Mouse (Mus musculus) activated CD4-positive, CD25-positive, alpha-beta regulatory T cell, adult 4 months (primary cell): Measurements from ENCODE around the gene C1qtnf2. TPM values are rescaled to one million over a fixed set of nuclear protein-coding genes. Genes with fewer than 3 reads are reported as not detected.

Experiments
- ATAC-seq: one replicate; pipeline ENCODE4 v1.8.0; 2017
- polyA plus RNA-seq, 2 experiments: library from polyadenylated mRNA; unstranded; fragments of 100-300 nt; shearing (Covaris generic); gene quantifications; one replicate each; pipeline ENCODE4 v1.2.1; 2017

C1qtnf2 gene
- polyA plus RNA-seq, 2 experiments from 2014 or later: not detected

DNA sequence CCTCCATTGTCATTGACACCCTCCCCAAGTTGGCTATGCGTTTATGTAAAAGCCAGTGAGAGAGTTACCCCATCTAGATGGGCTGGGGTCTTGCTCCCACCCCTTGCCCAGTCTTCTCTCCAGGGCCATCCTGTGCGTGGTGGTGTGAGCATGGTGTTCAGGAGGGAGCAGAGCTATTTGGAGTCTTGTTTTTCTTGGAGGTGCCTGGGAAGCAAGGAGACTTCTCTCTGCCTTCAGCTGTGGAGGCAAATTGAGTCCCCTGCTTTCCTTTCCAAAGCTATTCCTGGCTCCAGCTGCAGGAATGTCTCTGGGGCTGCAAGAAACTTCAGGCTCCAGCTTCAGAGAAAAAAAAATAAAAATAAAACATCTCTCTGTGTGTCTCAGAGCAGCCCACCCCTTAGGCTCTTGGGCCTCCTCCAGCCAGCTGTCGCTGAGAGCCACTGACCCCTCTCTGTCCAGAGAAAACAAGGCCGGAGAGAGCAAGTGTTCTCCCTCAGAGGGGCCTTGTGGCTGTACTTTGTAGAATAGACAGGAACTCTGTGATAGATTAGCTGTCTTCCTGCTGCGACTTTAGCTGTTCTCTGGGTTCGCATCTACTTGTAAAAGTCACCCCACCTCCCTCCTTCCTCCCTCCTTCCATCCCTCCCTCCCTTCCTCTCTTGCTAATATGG lies 9.2 kb downstream of the C1qtnf2 start:
- no peak for ATAC-seq

- no peak for ATAC-seq
Measured at GRCm38 (mm10) chr11:43484057-43484456, 10.0 kb downstream of the C1qtnf2 start.

DNA sequence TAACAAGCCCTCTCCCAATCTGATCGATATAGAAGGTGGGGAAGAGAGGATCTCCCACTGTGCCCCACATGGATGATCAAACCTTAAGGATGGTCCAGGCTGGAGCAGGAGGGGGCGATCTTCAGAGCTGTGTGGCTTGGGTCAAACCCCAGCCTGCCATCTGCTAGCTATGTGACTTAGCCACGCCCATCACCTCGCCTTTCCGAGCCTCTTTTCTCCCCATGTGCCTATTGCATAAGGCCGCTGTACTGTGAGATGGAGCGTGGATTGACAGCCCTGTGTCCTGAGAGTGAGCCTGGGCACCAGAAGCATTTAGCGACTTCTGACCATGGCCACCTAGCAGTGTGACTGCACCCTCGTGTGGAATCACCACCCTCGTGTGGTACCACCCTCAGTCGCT lies 10.6 kb downstream of the C1qtnf2 start:
- no peak for ATAC-seq

DNA sequence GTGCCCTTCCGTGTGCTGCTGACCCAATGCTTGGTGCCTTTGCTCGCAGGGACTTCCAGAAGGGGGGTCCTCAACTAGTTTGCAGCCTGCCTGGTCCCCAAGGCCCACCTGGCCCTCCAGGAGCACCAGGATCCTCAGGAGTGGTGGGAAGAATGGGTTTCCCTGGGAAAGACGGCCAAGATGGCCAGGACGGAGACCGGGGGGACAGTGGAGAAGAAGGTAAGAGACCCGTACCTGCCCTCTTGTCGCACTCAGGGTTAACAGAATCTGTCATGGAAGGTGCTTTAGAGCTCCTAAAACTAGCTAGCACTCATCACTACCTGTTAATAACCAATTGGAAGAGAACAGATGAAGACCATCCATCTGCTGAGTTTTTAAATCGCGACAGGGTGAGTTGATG lies 11.8 kb downstream of the C1qtnf2 start:
- no peak for ATAC-seq

- ATAC-seq: peak; percentile 76
Measured at GRCm38 (mm10) chr11:43492663-43493062, 18.6 kb downstream of the C1qtnf2 start.

DNA sequence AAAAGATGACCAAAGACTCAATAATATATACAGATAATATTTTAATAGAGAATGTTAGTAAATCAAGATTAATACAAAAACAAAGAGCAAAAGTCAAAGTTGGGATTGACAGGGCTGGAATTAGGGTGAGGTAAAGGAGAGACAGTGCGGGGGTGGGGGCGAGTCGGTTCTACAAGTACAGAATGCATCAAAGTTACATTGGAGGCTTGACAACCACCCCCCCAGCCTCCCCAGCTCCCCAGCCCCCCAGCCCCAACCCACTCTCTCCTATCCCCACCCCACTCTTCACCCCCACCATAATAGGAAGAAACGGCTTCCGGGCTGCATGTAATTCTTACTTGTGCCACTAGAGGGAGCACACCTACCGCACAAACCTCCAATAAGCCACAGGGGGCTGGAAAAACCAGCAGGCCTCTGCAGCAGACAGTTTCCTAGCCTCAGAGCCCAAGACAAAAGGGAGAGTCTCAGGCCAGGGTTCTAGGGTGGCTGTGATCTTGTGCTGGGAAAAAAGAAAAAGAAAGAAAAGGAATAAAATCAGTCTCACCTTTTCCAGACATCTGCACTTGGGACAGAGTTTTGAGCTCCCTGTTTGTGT lies 19.8 kb downstream of the C1qtnf2 start:
- ATAC-seq: peak; percentile 54

GRCm38 (mm10) chr11:43495037-43495436 lies 21.0 kb downstream of the C1qtnf2 start:
- no peak for ATAC-seq

- ATAC-seq: no peak
Measured at GRCm38 (mm10) chr11:43495532-43495931, 21.5 kb downstream of the C1qtnf2 start.

DNA sequence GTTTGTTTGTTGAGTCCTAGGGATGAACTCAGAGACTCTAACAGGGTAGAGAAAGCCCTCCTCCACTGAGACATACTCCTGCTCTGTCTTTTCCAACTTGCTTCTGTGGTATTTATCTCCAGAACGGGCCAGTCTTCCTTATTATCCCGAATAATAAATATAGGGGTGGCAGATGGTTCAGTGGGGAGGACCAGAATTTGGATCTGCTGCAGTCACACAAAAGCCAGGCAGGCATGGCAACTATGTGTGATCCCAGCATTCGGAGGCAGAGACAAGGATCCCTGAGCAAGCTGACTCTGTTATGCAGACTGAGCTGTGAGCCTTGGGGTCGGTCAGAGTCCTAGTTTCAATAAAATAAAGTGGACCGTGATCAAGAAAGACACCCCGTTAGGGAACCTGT lies 27.2 kb downstream of the C1qtnf2 start:
- no peak for ATAC-seq

GRCm38 (mm10) chr11:43505188-43505587 lies 31.1 kb downstream of the C1qtnf2 start:
- no peak for ATAC-seq

DNA sequence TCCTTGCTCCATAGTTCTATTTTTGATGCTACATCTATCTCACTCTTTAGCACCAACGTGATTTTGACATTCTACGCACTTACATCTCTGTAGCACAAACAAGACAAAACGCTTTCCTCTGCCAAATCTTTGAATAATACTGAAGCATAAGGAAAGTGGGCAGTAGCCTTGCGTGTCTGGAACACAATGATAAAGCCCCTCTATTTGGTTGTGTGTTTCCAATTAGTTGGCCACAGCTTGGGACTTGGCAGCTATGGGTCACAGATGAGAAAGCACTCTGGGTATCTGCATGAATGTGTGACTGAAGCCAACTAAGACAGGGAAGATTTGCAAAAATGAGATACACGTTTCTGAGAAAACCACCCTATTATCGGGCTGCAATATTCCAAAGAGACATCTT lies 33.9 kb downstream of the C1qtnf2 start:
- no peak for ATAC-seq

- ATAC-seq: no peak
Measured at GRCm38 (mm10) chr11:43509878-43510277, 35.8 kb downstream of the C1qtnf2 start.

DNA sequence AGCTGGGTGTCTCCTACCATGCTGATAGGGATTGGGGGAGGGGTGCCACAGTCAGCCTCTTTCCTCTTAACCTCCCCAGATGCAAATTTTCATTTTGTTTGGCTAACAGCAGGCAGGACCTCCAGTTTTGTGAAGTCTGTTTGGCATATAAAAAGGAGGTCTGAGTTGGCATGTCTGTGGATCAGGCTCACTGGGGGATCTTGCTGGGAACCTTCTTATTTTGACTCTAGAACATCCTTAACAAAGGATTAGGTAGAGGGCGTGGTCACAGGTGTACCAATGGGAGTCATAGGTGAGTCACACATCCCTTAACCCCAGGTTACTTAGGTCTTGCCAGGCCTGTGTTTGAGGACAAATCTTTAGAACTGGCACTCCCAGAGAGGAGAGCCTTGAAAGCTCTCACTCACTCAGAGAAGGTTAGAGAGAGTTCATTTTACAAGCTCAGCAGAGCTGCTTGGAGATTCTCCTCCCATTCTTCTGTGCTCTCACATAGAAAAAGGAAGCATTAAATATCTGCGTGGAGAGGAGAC lies 38.6 kb downstream of the C1qtnf2 start:
- ATAC-seq: no peak

DNA sequence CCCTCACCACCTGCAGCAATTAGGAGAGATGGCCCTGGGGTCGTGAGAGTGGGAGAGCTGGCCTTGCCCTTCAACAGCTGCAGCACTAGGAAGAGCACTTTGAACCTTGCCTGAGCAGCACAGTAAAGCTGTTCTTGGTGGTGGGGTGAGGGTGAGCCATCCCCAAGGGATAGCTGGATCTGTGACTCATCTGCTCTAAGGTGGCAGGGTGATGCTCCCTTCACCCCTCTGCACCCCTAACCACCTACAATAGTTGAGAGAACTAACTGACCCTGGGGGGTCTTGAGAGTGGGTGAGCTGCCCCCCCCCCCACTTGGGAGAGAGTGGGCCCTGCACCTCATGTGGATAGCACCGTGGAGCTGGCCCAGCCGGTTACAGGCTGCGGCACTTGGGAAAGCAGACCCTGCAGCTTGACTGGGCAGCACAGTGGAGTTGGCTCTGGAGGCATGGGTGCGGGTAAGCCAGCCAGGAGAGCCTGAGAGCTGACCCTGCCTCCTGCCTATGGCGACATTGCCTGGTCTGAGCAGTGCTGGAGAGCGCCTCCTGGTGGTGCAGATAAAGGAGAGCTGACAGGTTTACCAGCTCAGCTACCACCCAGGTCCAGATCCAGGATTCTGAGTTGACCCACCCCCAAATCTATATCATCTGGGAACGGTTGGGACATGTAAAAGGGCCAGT lies 42.4 kb downstream of the C1qtnf2 start:
- ATAC-seq: no peak

DNA sequence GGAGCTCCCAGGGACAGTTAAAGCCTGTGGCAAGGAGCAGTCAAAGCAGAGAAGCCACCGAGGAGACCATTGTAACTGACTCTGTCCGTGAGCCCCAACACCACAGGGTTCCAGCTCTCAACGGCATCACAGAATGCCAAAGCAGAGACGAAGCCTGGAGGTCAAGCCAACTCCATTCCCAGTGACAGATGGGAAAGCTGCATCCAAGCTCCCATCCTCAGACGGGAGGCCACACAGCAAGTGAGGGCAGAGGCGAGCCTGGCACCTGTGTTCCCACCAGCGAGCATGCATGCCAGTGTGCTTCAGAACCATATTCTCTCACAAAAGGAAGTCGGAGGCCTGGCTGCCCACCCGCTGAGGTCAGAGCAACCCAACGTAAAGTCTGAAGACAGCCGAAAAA lies 43.6 kb downstream of the C1qtnf2 start:
- ATAC-seq: no peak

- no peak for ATAC-seq
Measured at GRCm38 (mm10) chr11:43518086-43518485, 44.0 kb downstream of the C1qtnf2 start.

DNA sequence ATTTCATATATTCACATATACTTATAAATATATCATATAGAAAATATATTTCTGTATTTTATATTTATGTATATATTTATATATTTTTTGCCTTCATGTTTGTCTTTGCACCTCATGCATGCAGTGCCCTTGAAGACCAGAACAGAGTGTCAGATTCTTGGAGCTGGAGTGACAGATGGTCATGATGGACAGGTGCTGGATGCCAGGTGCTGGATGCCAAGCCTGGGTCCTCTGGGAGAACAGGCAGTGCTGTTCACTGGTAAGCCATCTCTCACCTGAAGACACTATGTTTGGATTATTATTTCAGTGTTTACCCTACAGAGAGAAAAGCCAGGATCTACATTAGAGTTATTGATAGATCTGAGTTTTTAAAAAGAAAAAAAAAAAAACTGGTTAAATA lies 44.7 kb downstream of the C1qtnf2 start:
- ATAC-seq: no peak

DNA sequence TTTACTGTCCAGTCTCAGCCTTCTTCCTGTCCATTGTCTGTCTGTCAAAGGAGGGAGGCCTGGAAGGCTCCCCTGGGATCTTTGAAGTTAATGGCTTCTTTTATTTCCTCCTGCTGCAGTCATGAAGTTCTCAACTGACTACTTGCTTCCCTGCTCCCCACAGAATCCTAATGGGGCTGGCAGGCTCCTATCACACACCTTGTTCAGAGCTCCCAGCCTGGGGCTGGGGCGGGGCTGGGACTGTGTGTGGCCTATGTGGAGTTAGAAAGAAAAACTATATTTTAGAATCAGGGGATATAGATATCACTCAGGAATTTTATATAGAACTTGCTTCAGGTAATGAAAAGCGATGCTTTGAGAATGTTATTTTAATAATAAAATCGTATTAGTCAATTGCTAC lies 46.4 kb downstream of the C1qtnf2 start:
- ATAC-seq: no peak

DNA sequence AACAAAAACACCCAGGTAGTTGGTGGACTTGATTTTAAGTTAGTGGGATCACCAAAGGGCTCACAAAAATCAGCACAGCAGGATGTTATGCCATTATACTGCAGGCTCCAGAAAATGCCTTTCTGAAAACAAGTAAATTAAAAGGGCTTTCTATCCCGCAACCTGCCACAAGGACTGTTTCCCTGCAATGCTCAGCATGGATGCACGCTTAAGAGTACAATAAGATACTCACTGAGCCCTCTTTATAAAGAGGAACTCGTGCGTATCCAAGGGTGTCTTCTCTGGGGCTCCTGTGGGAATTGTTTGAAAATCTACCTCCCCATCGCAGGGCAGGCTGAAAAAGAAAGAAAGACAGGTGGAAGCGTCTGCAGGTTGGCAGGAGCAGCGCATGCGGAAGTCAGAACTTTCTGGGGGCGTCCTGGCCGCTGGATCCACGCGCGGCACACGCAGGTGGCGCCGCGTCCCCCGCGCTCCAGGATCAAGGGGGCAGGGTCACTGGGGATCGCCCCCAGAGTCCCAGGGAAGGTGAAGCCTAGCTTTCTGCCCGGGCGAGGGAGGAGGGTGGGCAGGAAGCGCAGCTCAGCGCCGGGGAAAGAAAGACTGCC lies 54.1 kb downstream of the C1qtnf2 start:
- ATAC-seq: no peak

- no peak for ATAC-seq
Measured at GRCm38 (mm10) chr11:43528683-43529499, 54.8 kb downstream of the C1qtnf2 start, which contains the start of gene Ccnjl. Ccnjl (plus strand) TSS chr11:43528784.

GRCm38 (mm10) chr11:43530043-43530442 lies 56.0 kb downstream of the C1qtnf2 start:
- no peak for ATAC-seq

DNA sequence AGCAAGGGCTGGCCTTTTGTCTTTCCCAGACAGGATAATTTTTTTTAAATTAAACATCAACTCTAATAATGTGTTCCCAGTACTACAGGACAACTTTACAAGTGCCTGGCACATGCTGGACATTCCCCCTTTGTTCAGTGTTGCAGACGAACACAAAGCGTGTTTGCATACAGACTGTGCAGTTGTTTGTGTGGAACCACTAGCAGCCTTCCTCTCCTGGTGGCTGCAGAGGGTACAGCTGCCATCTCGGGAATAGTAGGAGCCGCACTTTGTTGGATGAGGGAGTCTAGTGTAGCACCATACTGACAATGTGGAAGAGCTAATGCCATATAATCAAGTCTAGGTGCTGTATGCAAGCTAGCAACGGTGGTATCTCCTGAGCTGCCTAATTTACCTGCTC lies 57.5 kb downstream of the C1qtnf2 start:
- ATAC-seq: no peak
